Mouse (Mus musculus) liver, adult 2 months (tissue): ENCODE results near the gene Hmgn1.

Experiments used
- CTCF ChIP-seq: fragments of 200-500 bp; IDR thresholded peaks from 2 replicates; pipeline ENCODE4 v1.5.1; 2011; ENCODE audit warnings: low read depth, low read length, control low read depth
- POLR2A ChIP-seq: fragments of 200-500 bp; IDR thresholded peaks from 2 replicates; pipeline ENCODE4 v1.6.1; 2011; ENCODE audit warnings: low read length, control low read depth; ENCODE audit not compliant: insufficient read depth; ENCODE audit errors: extremely low read depth

GRCm38 (mm10) chr16:96103036-96103435 is 24.5 kb downstream of the Hmgn1 start:
- peak; percentile 40; the same call in 1 of the 2 replicates for TF ChIP-seq CTCF
- TF ChIP-seq POLR2A = no peak
